ENCODE assay signal across 22 mouse cellular contexts in genomic region chr5:65420822-65421221, GRCm38 (mm10). TPM values are rescaled to one million over a fixed set of nuclear protein-coding genes. Genes with fewer than 3 reads are reported as not detected.
DNase-seq lines count a peak whose midpoint lies in the region; ATAC-seq and TF ChIP-seq lines count a peak whose summit lies in the region.
"Had no signal": no experiment of that assay in that cellular context is flagged by ENCODE, and none has a peak within 500 bp of the region (broad histone marks: within the 10 kb centered on the region; RNA-seq: fewer than 3 reads in every experiment).

No protein-coding gene starts in this region.

- H3K4me3 ChIP-seq in liver, postnatal 0 days (ENCODE audit: low read depth, low read length), result no peak overlapping the region
- no peak overlapping the region for H3K4me3 ChIP-seq in lung, postnatal 0 days (ENCODE audit: low read depth, low read length)
- H3K4me3 ChIP-seq: forebrain, embryonic 12.5 days; heart, embryonic 12.5 days; hindbrain, embryonic 12.5 days; limb, embryonic 15.5 days; midbrain, embryonic 15.5 days; myocyte; neural tube, embryonic 15.5 days had no signal

- no peaks in the 10 kb centered on the region for H3K9me3 ChIP-seq in liver, postnatal 0 days (ENCODE audit: low read length)
- H3K9me3 ChIP-seq in lung, postnatal 0 days (ENCODE audit: low read length), result no peaks in the 10 kb centered on the region
- H3K9me3 ChIP-seq: forebrain, embryonic 12.5 days; heart, embryonic 12.5 days; hindbrain, embryonic 12.5 days; limb, embryonic 15.5 days; midbrain, embryonic 15.5 days; neural tube, embryonic 15.5 days had no signal

- H3K27ac ChIP-seq in liver, postnatal 0 days (ENCODE audit: low read depth), result no peak overlapping the region
- no peak overlapping the region for H3K27ac ChIP-seq in lung, postnatal 0 days (ENCODE audit: low read length)
- H3K27ac ChIP-seq: forebrain, embryonic 12.5 days; hindbrain, embryonic 12.5 days; limb, embryonic 15.5 days; midbrain, embryonic 15.5 days; neural tube, embryonic 15.5 days had no signal

- peaks cover 19% of the 10 kb centered on the region; the same call in 1 of the 2 replicates for H3K36me3 ChIP-seq in liver, postnatal 0 days (replicated peaks; ENCODE audit: insufficient read depth, low read length)
- peaks cover 19% of the 10 kb centered on the region; the same call in 1 of the 2 replicates for H3K36me3 ChIP-seq in lung, postnatal 0 days (ENCODE audit: insufficient read depth, low read length)

- no peak overlapping the region for H3K4me2 ChIP-seq in liver, postnatal 0 days (ENCODE audit: low read depth, low read length)
- H3K4me2 ChIP-seq in lung, postnatal 0 days (replicated peaks; ENCODE audit: low read depth, low read length), result no peak overlapping the region
- H3K4me2 ChIP-seq: forebrain, embryonic 12.5 days; heart, embryonic 12.5 days; hindbrain, embryonic 12.5 days; limb, embryonic 15.5 days; midbrain, embryonic 15.5 days; neural tube, embryonic 15.5 days had no signal

- WGBS in liver, postnatal 0 days (ENCODE audit: insufficient replicate concordance), result 43% methylated on average over 6 of the region's 6 CpGs
- WGBS in lung, postnatal 0 days, result 75% methylated on average over 6 of the region's 6 CpGs

- H3K4me1 ChIP-seq in liver, postnatal 0 days (ENCODE audit: insufficient read depth), result no peaks in the 10 kb centered on the region
- H3K4me1 ChIP-seq in lung, postnatal 0 days (ENCODE audit: insufficient read depth, low read depth, low read length), result no peaks in the 10 kb centered on the region
- H3K4me1 ChIP-seq: midbrain, embryonic 15.5 days had no signal

- H3K9ac ChIP-seq in liver, postnatal 0 days (replicated peaks), result no peak overlapping the region
- no peak overlapping the region for H3K9ac ChIP-seq in lung, postnatal 0 days (replicated peaks; ENCODE audit: low read depth)
- H3K9ac ChIP-seq: forebrain, embryonic 12.5 days; heart, embryonic 12.5 days; hindbrain, embryonic 12.5 days; limb, embryonic 15.5 days; midbrain, embryonic 15.5 days; neural tube, embryonic 15.5 days had no signal

- H3K27me3 ChIP-seq in liver, postnatal 0 days (ENCODE audit: insufficient read depth, low read length), result no peaks in the 10 kb centered on the region
- no peaks in the 10 kb centered on the region for H3K27me3 ChIP-seq in lung, postnatal 0 days (replicated peaks; ENCODE audit: insufficient read depth, low read length)
- H3K27me3 ChIP-seq: forebrain, embryonic 12.5 days; heart, embryonic 12.5 days; hindbrain, embryonic 12.5 days; limb, embryonic 15.5 days; midbrain, embryonic 15.5 days; neural tube, embryonic 15.5 days; Patski had no signal

- no peak for TF ChIP-seq CTCF in liver, postnatal 0 days (IDR thresholded peaks at IDR 0.05; ENCODE audit: low read depth)
- TF ChIP-seq CTCF in lung, postnatal 0 days (IDR thresholded peaks at IDR 0.05), result no peak

- TF ChIP-seq EP300 in liver, postnatal 0 days (IDR thresholded peaks at IDR 0.05; ENCODE audit: low read depth), result no peak
- no peak for TF ChIP-seq EP300 in lung, postnatal 0 days (IDR thresholded peaks at IDR 0.05)

- DNase-seq in c-Kit-positive CD71-positive TER-119-negative erythroid progenitor cells, embryonic 14.5 days (ENCODE audit: low read depth), result peak; percentile 48
- DNase-seq in liver, result peak; percentile 27
- no peak for DNase-seq in liver, postnatal 0 days
- no peak for DNase-seq in natural killer cell, adult 2 months (ENCODE audit: low spot score in 2 of 2)
- no peak for DNase-seq in layer of hippocampus, postnatal 36 days
- no peak for DNase-seq in lung, postnatal 0 days (ENCODE audit: low spot score)
- DNase-seq: adrenal gland, postnatal 14 days; cerebellum, adult 2 months; heart, adult 11 months; heart, postnatal 14 days; lung, postnatal 14 days; right cerebral cortex, postnatal 25 days; thymus, postnatal 14 days had no signal

- peak; percentile 79 for ATAC-seq in erythroblast, adult 5-6 weeks (replicated peaks; ENCODE audit: low FRiP score, poor library complexity, severe bottlenecking)
- ATAC-seq in liver, postnatal 0 days, result 0 out of 2 replicates have a peak, but pooled peaks have one; percentile 37
- ATAC-seq in lung, postnatal 0 days, result no peak
- ATAC-seq: midbrain, embryonic 15.5 days; Patski had no signal

RNA-seq across cellular contexts. Expression of gene Ugdh, which starts 14.9 kb away (rescaled TPM):
- total RNA-seq in erythroblast, adult 5-6 weeks (2015; ENCODE audit: low replicate concordance), result 10.8 and 23.0 TPM in 2 replicates
- 12.3 and 15.8 TPM in 2 replicates for total RNA-seq in erythroblast, adult 5-6 weeks (2017; ENCODE audit: low replicate concordance)
- 13.0 and 13.5 TPM in 2 replicates for polyA plus RNA-seq in liver, postnatal 0 days (2015; fragmentation: Nextera tagmentation; extraction: Ambion mirVana)
- 10 to 100 TPM; 34.1 to 37.9 TPM for total RNA-seq in layer of hippocampus, postnatal 36 days (2021)
- polyA plus RNA-seq in lung, postnatal 0 days (2015; fragmentation: Nextera tagmentation; extraction: Ambion mirVana), result 71.9 and 77.3 TPM in 2 replicates

RNA-seq across cellular contexts. Expression of gene Lias, which starts 29.5 kb away (rescaled TPM):
- 13.8 and 38.0 TPM in 2 replicates for total RNA-seq in erythroblast, adult 5-6 weeks (2015; ENCODE audit: low replicate concordance)
- total RNA-seq in erythroblast, adult 5-6 weeks (2017; ENCODE audit: low replicate concordance), result 20.7 and 24.7 TPM in 2 replicates
- polyA plus RNA-seq in liver, postnatal 0 days (2015; fragmentation: Nextera tagmentation; extraction: Ambion mirVana), result 31.1 and 34.0 TPM in 2 replicates
- 10 to 100 TPM; 27.7 to 30.0 TPM for total RNA-seq in layer of hippocampus, postnatal 36 days (2021)
- 38.6 and 42.8 TPM in 2 replicates for polyA plus RNA-seq in lung, postnatal 0 days (2015; fragmentation: Nextera tagmentation; extraction: Ambion mirVana)

RNA-seq across cellular contexts. Expression of gene Rpl9, which starts 29.6 kb away (rescaled TPM):
- total RNA-seq in erythroblast, adult 5-6 weeks (2015; ENCODE audit: low replicate concordance), result 636 and 727 TPM in 2 replicates
- 268 and 390 TPM in 2 replicates for total RNA-seq in erythroblast, adult 5-6 weeks (2017; ENCODE audit: low replicate concordance)
- polyA plus RNA-seq in liver, postnatal 0 days (2015; fragmentation: Nextera tagmentation; extraction: Ambion mirVana), result 609 and 626 TPM in 2 replicates
- 100 to 1,000 TPM; 658 to 682 TPM for total RNA-seq in layer of hippocampus, postnatal 36 days (2021)
- 798 and 851 TPM in 2 replicates for polyA plus RNA-seq in lung, postnatal 0 days (2015; fragmentation: Nextera tagmentation; extraction: Ambion mirVana)

Comparison
In these comparisons a context has a peak if more than half of its experiments do, and no peak if none do; other contexts are left out.
1. DNase-seq: peak in c-Kit-positive CD71-positive TER-119-negative erythroid progenitor cells, embryonic 14.5 days (single experiment) and liver (single experiment); none in liver, postnatal 0 days (single experiment), natural killer cell, adult 2 months (0 of 2), layer of hippocampus, postnatal 36 days (0 of 2) and lung, postnatal 0 days (single experiment).